In genomic region chr8:3450670-3451069, GRCm38 (mm10) we compare ENCODE assay signal across 8 mouse cellular contexts. TPM values are rescaled to one million over a fixed set of nuclear protein-coding genes. Genes with fewer than 3 reads are reported as not detected.
DNase-seq lines count a peak whose midpoint lies in the region; ATAC-seq and TF ChIP-seq lines count a peak whose summit lies in the region.

No protein-coding gene starts in this region.

- no peak for TF ChIP-seq EP300 in stomach, postnatal 0 days (optimal IDR thresholded peaks at IDR 0.05)

- ATAC-seq in G1E (ENCODE audit: extremely low read depth, insufficient number of reproducible peaks, low FRiP score, poor library complexity, severe bottlenecking) = peak; percentile 65
- 0 out of 2 replicates have a peak, but pooled peaks have one; percentile 16 for ATAC-seq in forebrain, embryonic 11.5 days (replicated peaks; ENCODE audit: low FRiP score)
- peak; percentile 82 for ATAC-seq in megakaryocyte-erythroid progenitor cell, adult 5-6 weeks (replicated peaks; ENCODE audit: low FRiP score, low TSS enrichment, poor library complexity, severe bottlenecking)
- peak; percentile 43; the same call in 1 of the 2 replicates for ATAC-seq in stomach, postnatal 0 days (ENCODE audit: low FRiP score, low TSS enrichment)

- peak; percentile 95 for TF ChIP-seq CTCF in G1E (IDR thresholded peaks at IDR 0.05; ENCODE audit: low read depth, low read length)
- peak; percentile 95 for TF ChIP-seq CTCF in stomach, postnatal 0 days (IDR thresholded peaks at IDR 0.05; ENCODE audit: low read depth)

- peak; percentile 33 to 51 for DNase-seq in left cerebral cortex, adult 18-20 months (ENCODE audit: low spot score in 2 of 2)
- DNase-seq in left cerebral cortex, adult 8-10 months (ENCODE audit: low spot score in 2 of 2) = no peak
- DNase-seq in G1E (ENCODE audit: low spot score) = peak; percentile 64
- peak; percentile 55 for DNase-seq in c-Kit-positive CD71-positive TER-119-negative erythroid progenitor cells, embryonic 14.5 days (ENCODE audit: low read depth)
- DNase-seq in forebrain, embryonic 11.5 days (ENCODE audit: low spot score) = peak; percentile 79
- peak; percentile 44 for DNase-seq in kidney, postnatal 14 days
- DNase-seq in stomach, postnatal 0 days (ENCODE audit: low spot score) = peak; percentile 68

- peaks cover 100% of the 10 kb centered on the region for H3K36me3 ChIP-seq in G1E (replicated peaks)
- H3K36me3 ChIP-seq in forebrain, embryonic 11.5 days (ENCODE audit: control insufficient read depth, insufficient read depth, low read length) = peaks cover 15% of the 10 kb centered on the region
- peaks cover 39% of the 10 kb centered on the region for H3K36me3 ChIP-seq in stomach, postnatal 0 days (ENCODE audit: control insufficient read depth, insufficient read depth, low read length)

- H3K27me3 ChIP-seq in G1E (ENCODE audit: insufficient read depth, low read length) = no peaks in the 10 kb centered on the region
- no peaks in the 10 kb centered on the region for H3K27me3 ChIP-seq in forebrain, embryonic 11.5 days (ENCODE audit: control insufficient read depth, insufficient read depth, low read length)
- H3K27me3 ChIP-seq in stomach, postnatal 0 days (ENCODE audit: control insufficient read depth, insufficient read depth, low read length) = no peaks in the 10 kb centered on the region

- 35% methylated on average over 5 of the region's 5 CpGs for WGBS in forebrain, embryonic 11.5 days
- WGBS in stomach, postnatal 0 days = 27% methylated on average over 5 of the region's 5 CpGs

- no peak overlapping the region for H3K4me3 ChIP-seq in G1E (ENCODE audit: low read depth, low read length)
- no peak overlapping the region for H3K4me3 ChIP-seq in forebrain, embryonic 11.5 days (ENCODE audit: low read depth, low read length)
- no peak overlapping the region for H3K4me3 ChIP-seq in stomach, postnatal 0 days (ENCODE audit: low read depth, low read length)

- H3K4me2 ChIP-seq in forebrain, embryonic 11.5 days (ENCODE audit: low read depth, low read length, severe bottlenecking) = no peak overlapping the region
- no peak overlapping the region for H3K4me2 ChIP-seq in stomach, postnatal 0 days (replicated peaks; ENCODE audit: low read depth)

- H3K9ac ChIP-seq in forebrain, embryonic 11.5 days (ENCODE audit: low read length) = no peak overlapping the region
- H3K9ac ChIP-seq in stomach, postnatal 0 days (ENCODE audit: low read length) = no peak overlapping the region

- peaks cover 6% of the 10 kb centered on the region for H3K4me1 ChIP-seq in G1E (ENCODE audit: insufficient read depth, low read depth, low read length)
- no peaks in the 10 kb centered on the region for H3K4me1 ChIP-seq in forebrain, embryonic 11.5 days (replicated peaks; ENCODE audit: control insufficient read depth, insufficient read depth, low read length)
- H3K4me1 ChIP-seq in stomach, postnatal 0 days (replicated peaks; ENCODE audit: control insufficient read depth, insufficient read depth) = no peaks in the 10 kb centered on the region

- no peaks in the 10 kb centered on the region for H3K9me3 ChIP-seq in G1E (replicated peaks)
- no peaks in the 10 kb centered on the region for H3K9me3 ChIP-seq in forebrain, embryonic 11.5 days (ENCODE audit: control insufficient read depth, low read length)
- no peaks in the 10 kb centered on the region for H3K9me3 ChIP-seq in stomach, postnatal 0 days (ENCODE audit: control insufficient read depth, low read length)

- no peak overlapping the region for H3K27ac ChIP-seq in forebrain, embryonic 11.5 days (ENCODE audit: low read depth, low read length)
- no peak overlapping the region for H3K27ac ChIP-seq in stomach, postnatal 0 days (replicated peaks)

RNA-seq across cellular contexts. Expression of gene Pex11g, which starts 16.8 kb away (rescaled TPM):
- total RNA-seq in left cerebral cortex, adult 18-20 months (2021) = under 1 TPM; 0.33 to 0.77 TPM
- 1 to 10 TPM in 1 of 4 experiments, under 1 TPM in 3; 0.41 to 1.0 (median 0.90) TPM for total RNA-seq in left cerebral cortex, adult 8-10 months (2022)
- 5.0 and 5.6 TPM in 2 replicates for total RNA-seq in G1E (2014; fragmentation: Nextera tagmentation)
- 1.9 and 2.1 TPM in 2 replicates for total RNA-seq in G1E (2017)
- polyA plus RNA-seq in G1E (2012) = 1.1 and 1.2 TPM in 2 replicates
- polyA plus RNA-seq in forebrain, embryonic 11.5 days (2014; fragmentation: Nextera tagmentation; extraction: Ambion mirVana) = 2.9 and 3.8 TPM in 2 replicates
- total RNA-seq in megakaryocyte-erythroid progenitor cell, adult 5-6 weeks (2014; fragmentation: Nextera tagmentation) = 2.0 and 3.0 TPM in 2 replicates
- 1.3 and 6.2 TPM in 2 replicates for total RNA-seq in megakaryocyte-erythroid progenitor cell, adult 5-6 weeks (2017)
- 11.6 and 15.4 TPM in 2 replicates for polyA plus RNA-seq in stomach, postnatal 0 days (2015; fragmentation: Nextera tagmentation; extraction: Ambion mirVana)

RNA-seq across cellular contexts. Expression of gene Tex45, which starts 20.0 kb away (rescaled TPM):
- total RNA-seq in left cerebral cortex, adult 18-20 months (2021) = not detected
- under 1 TPM in 1 of 4 experiments, not detected in 3; 0.30 TPM for total RNA-seq in left cerebral cortex, adult 8-10 months (2022)
- total RNA-seq in G1E (2014; fragmentation: Nextera tagmentation) (not detected in 2 replicates), G1E (2017) (0.11 TPM in 1 of 2 replicates, not detected in the other)
- not detected in 2 replicates for polyA plus RNA-seq in G1E (2012)
- 0.33 TPM in 1 of 2 replicates, not detected in the other for polyA plus RNA-seq in forebrain, embryonic 11.5 days (2014; fragmentation: Nextera tagmentation; extraction: Ambion mirVana)
- not detected in 2 replicates for total RNA-seq in megakaryocyte-erythroid progenitor cell, adult 5-6 weeks (2014; fragmentation: Nextera tagmentation)
- total RNA-seq in megakaryocyte-erythroid progenitor cell, adult 5-6 weeks (2017) = not detected in 2 replicates
- 0.46 and 1.1 TPM in 2 replicates for polyA plus RNA-seq in stomach, postnatal 0 days (2015; fragmentation: Nextera tagmentation; extraction: Ambion mirVana)

RNA-seq across cellular contexts. Expression of gene Zfp358, which starts 42.3 kb away (rescaled TPM):
- 10 to 100 TPM; 34.3 to 34.6 TPM for total RNA-seq in left cerebral cortex, adult 18-20 months (2021)
- total RNA-seq in left cerebral cortex, adult 8-10 months (2022) = 10 to 100 TPM; 30.8 to 36.0 (median 31.9) TPM
- total RNA-seq in G1E (2014; fragmentation: Nextera tagmentation) (25.7 and 26.6 TPM in 2 replicates), G1E (2017) (6.6 and 7.4 TPM in 2 replicates)
- 19.2 and 22.7 TPM in 2 replicates for polyA plus RNA-seq in G1E (2012)
- polyA plus RNA-seq in forebrain, embryonic 11.5 days (2014; fragmentation: Nextera tagmentation; extraction: Ambion mirVana) = 34.1 and 35.1 TPM in 2 replicates
- total RNA-seq in megakaryocyte-erythroid progenitor cell, adult 5-6 weeks (2014; fragmentation: Nextera tagmentation) = 8.8 and 9.3 TPM in 2 replicates
- total RNA-seq in megakaryocyte-erythroid progenitor cell, adult 5-6 weeks (2017) = 2.7 and 5.9 TPM in 2 replicates
- polyA plus RNA-seq in stomach, postnatal 0 days (2015; fragmentation: Nextera tagmentation; extraction: Ambion mirVana) = 19.1 and 21.3 TPM in 2 replicates

RNA-seq across cellular contexts. Expression of gene Mcoln1, which starts 49.6 kb away (rescaled TPM):
- total RNA-seq in left cerebral cortex, adult 18-20 months (2021) = 10 to 100 TPM; 82.2 to 92.0 TPM
- total RNA-seq in left cerebral cortex, adult 8-10 months (2022) = 100 to 1,000 TPM in 1 of 4 experiments, 10 to 100 TPM in 3; 85.3 to 100 (median 94.8) TPM
- total RNA-seq in G1E (2014; fragmentation: Nextera tagmentation) (42.4 and 43.6 TPM in 2 replicates), G1E (2017) (41.5 and 46.9 TPM in 2 replicates)
- polyA plus RNA-seq in G1E (2012) = 144 and 171 TPM in 2 replicates
- polyA plus RNA-seq in forebrain, embryonic 11.5 days (2014; fragmentation: Nextera tagmentation; extraction: Ambion mirVana) = 56.6 and 56.7 TPM in 2 replicates
- total RNA-seq in megakaryocyte-erythroid progenitor cell, adult 5-6 weeks (2014; fragmentation: Nextera tagmentation) = 47.2 and 49.7 TPM in 2 replicates
- total RNA-seq in megakaryocyte-erythroid progenitor cell, adult 5-6 weeks (2017) = 21.0 and 23.1 TPM in 2 replicates
- polyA plus RNA-seq in stomach, postnatal 0 days (2015; fragmentation: Nextera tagmentation; extraction: Ambion mirVana) = 24.7 and 28.4 TPM in 2 replicates

RNA-seq across cellular contexts. Expression of gene Arhgef18, which starts 57.9 kb away (rescaled TPM):
- total RNA-seq in left cerebral cortex, adult 18-20 months (2021) = 10 to 100 TPM; 44.0 to 48.9 TPM
- 10 to 100 TPM; 38.6 to 45.6 (median 41.8) TPM for total RNA-seq in left cerebral cortex, adult 8-10 months (2022)
- 13.0 and 13.1 TPM in 2 replicates for total RNA-seq in G1E (2014; fragmentation: Nextera tagmentation)
- 12.4 and 13.3 TPM in 2 replicates for total RNA-seq in G1E (2017)
- 37.6 and 47.7 TPM in 2 replicates for polyA plus RNA-seq in G1E (2012)
- polyA plus RNA-seq in forebrain, embryonic 11.5 days (2014; fragmentation: Nextera tagmentation; extraction: Ambion mirVana) = 10.4 and 12.3 TPM in 2 replicates
- 17.3 and 22.9 TPM in 2 replicates for total RNA-seq in megakaryocyte-erythroid progenitor cell, adult 5-6 weeks (2014; fragmentation: Nextera tagmentation)
- total RNA-seq in megakaryocyte-erythroid progenitor cell, adult 5-6 weeks (2017) = 10.3 and 14.1 TPM in 2 replicates
- polyA plus RNA-seq in stomach, postnatal 0 days (2015; fragmentation: Nextera tagmentation; extraction: Ambion mirVana) = 5.5 TPM in 2 replicates

Comparison
In these comparisons a context has a peak if more than half of its experiments do, and no peak if none do; other contexts are left out.
1. DNase-seq: peak in left cerebral cortex, adult 18-20 months (2 of 2), G1E (single experiment), c-Kit-positive CD71-positive TER-119-negative erythroid progenitor cells, embryonic 14.5 days (single experiment), forebrain, embryonic 11.5 days (single experiment), kidney, postnatal 14 days (single experiment) and stomach, postnatal 0 days (single experiment); none in left cerebral cortex, adult 8-10 months (0 of 2).
2. ATAC-seq: peak in every context shown above with its lines; median percentile 82 in megakaryocyte-erythroid progenitor cell, adult 5-6 weeks; 65 in G1E; 43 in stomach, postnatal 0 days; 16 in forebrain, embryonic 11.5 days.